Mouse (Mus musculus): ENCODE measurements around the gene Unc5cl.

DNA sequence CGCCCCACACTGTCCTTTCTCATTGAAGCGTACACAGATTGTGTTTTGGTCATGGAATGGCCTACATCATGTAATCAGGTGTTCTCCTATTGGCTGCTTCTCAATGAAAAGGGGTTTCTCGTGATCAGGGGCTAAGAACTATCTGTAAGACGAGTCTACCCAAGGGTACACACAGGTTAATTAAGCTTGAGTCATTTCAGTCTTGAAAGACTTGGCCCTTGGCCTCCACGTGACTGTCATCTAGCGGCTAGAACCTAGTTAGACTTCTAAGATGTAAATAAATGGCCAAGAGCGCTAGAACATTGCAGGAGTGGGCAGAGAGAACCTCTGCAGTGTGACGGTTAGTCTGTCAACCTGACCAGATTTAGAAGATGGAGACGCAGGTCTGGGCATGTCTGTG, 30.5 kb upstream of the Unc5cl start:
- TF ChIP-seq CTCF (IDR thresholded peaks at IDR 0.05) (no peak), POLR2A (IDR thresholded peaks at IDR 0.05; ENCODE audit: insufficient read depth, low read depth, low read length) (no peak)
